Mouse (Mus musculus) hindbrain, embryonic 13.5 days (tissue): ENCODE data around the gene Lims1. TPM values are rescaled to one million over a fixed set of nuclear protein-coding genes. Genes with fewer than 3 reads are reported as not detected.

ENCODE experiments used
- ATAC-seq: fragments of 200-750 bp; cut with Nextera tagmentation; 2 replicates; pipeline ENCODE4 v1.8.0; 2017; ENCODE audit warnings: moderate TSS enrichment; ENCODE audit not compliant: low FRiP score
- H3K27ac ChIP-seq: fragments of 300-500 bp; sonication (generic); 2 replicates; pipeline ENCODE4 v1.5.1; 2015; ENCODE audit warnings: inconsistent platforms, mild to moderate bottlenecking, moderate library complexity
- H3K27me3 ChIP-seq: fragments of 300-500 bp; sonication (generic); 2 replicates; pipeline ENCODE4 v1.6.1; 2015; ENCODE audit warnings: mild to moderate bottlenecking, inconsistent platforms
- H3K36me3 ChIP-seq: fragments of 300-500 bp; sonication (generic); 2 replicates; pipeline ENCODE4 v1.6.1; 2015; ENCODE audit warnings: mild to moderate bottlenecking, inconsistent platforms
- H3K4me1 ChIP-seq: fragments of 300-500 bp; sonication (generic); replicated peaks from 2 replicates; pipeline ENCODE4 v1.6.1; 2015; ENCODE audit warnings: inconsistent platforms
- H3K4me2 ChIP-seq: fragments of 300-500 bp; sonication (generic); 2 replicates; pipeline ENCODE4 v1.6.1; 2015; ENCODE audit warnings: inconsistent platforms, mild to moderate bottlenecking, moderate library complexity
- H3K4me3 ChIP-seq: fragments of 300-500 bp; sonication (generic); 2 replicates; pipeline ENCODE4 v1.5.1; 2015; ENCODE audit warnings: mild to moderate bottlenecking, inconsistent platforms
- H3K9ac ChIP-seq: fragments of 300-500 bp; sonication (generic); 2 replicates; pipeline ENCODE4 v1.6.1; 2015; ENCODE audit warnings: mild to moderate bottlenecking, inconsistent platforms
- H3K9me3 ChIP-seq: fragments of 300-500 bp; sonication (generic); 2 replicates; pipeline ENCODE4 v1.6.1; 2016; ENCODE audit warnings: inconsistent platforms
- WGBS: fragments of 180-500 bp; shearing (Covaris S2); methylation state at CpG from one replicate; pipeline ENCODE4 v1.1.7; 2015; 5-methylcytosine and 5-hydroxymethylcytosine counted together
- polyA plus RNA-seq: library from polyadenylated mRNA; unstranded; fragments of >200 nt; fragmentation: Nextera tagmentation; extraction: Ambion mirVana; gene quantifications from 2 replicates; pipeline ENCODE4 v1.2.1, GENCODE M21; 2015

The Lims1 gene
- polyA plus RNA-seq, 1 experiment from 2014 or later = 66.0 TPM

GRCm38 (mm10) chr10:58372430-58373030 is 49.3 kb downstream of the Lims1 start:
- ATAC-seq = no peak
- Histone ChIP-seq H3K4me1 (peaks cover 31% of the 10 kb centered on the region), H3K9ac (no peak overlapping the region), H3K27ac (no peak overlapping the region), H3K9me3 (no peaks in the 10 kb centered on the region), H3K4me2 (no peak overlapping the region), H3K27me3 (no peaks in the 10 kb centered on the region), H3K36me3 (no peaks in the 10 kb centered on the region), H3K4me3 (no peak overlapping the region)
- 66% methylated on average over 6 of the region's 6 CpGs for WGBS

GRCm38 (mm10) chr10:58373829-58374228 is 50.6 kb downstream of the Lims1 start:
- no peaks in the 10 kb centered on the region for H3K9me3 ChIP-seq
- H3K27ac ChIP-seq = no peak overlapping the region
- H3K4me2 ChIP-seq = no peak overlapping the region
- no peak overlapping the region for H3K9ac ChIP-seq
- H3K4me1 ChIP-seq = peaks cover 24% of the 10 kb centered on the region
- H3K36me3 ChIP-seq = no peaks in the 10 kb centered on the region
- H3K27me3 ChIP-seq = no peaks in the 10 kb centered on the region
- H3K4me3 ChIP-seq = no peak overlapping the region
- no peak for ATAC-seq

GRCm38 (mm10) chr10:58377592-58378197 is 54.4 kb downstream of the Lims1 start:
- no peak for ATAC-seq
- 37% methylated on average over 4 of the region's 4 CpGs for WGBS
- no peak overlapping the region for H3K4me2 ChIP-seq
- H3K27me3 ChIP-seq = no peaks in the 10 kb centered on the region
- H3K9ac ChIP-seq = no peak overlapping the region
- no peak overlapping the region for H3K27ac ChIP-seq
- H3K4me3 ChIP-seq = no peak overlapping the region
- no peaks in the 10 kb centered on the region for H3K9me3 ChIP-seq
- H3K4me1 ChIP-seq = peaks cover 15% of the 10 kb centered on the region
- H3K36me3 ChIP-seq = no peaks in the 10 kb centered on the region

GRCm38 (mm10) chr10:58378380-58378779 is 55.1 kb downstream of the Lims1 start:
- ATAC-seq = no peak
- Histone ChIP-seq H3K4me1 (peaks cover 21% of the 10 kb centered on the region), H3K9me3 (no peaks in the 10 kb centered on the region), H3K4me2 (no peak overlapping the region), H3K27me3 (no peaks in the 10 kb centered on the region), H3K27ac (no peak overlapping the region), H3K4me3 (no peak overlapping the region), H3K9ac (no peak overlapping the region), H3K36me3 (no peaks in the 10 kb centered on the region)
- WGBS = 62% methylated on average over 1 of the region's 1 CpGs

GRCm38 (mm10) chr10:58379699-58380098 is 56.4 kb downstream of the Lims1 start:
- Histone ChIP-seq H3K27ac (no peak overlapping the region), H3K9me3 (no peaks in the 10 kb centered on the region), H3K4me1 (peaks cover 33% of the 10 kb centered on the region), H3K9ac (no peak overlapping the region), H3K4me2 (no peak overlapping the region), H3K36me3 (no peaks in the 10 kb centered on the region), H3K27me3 (no peaks in the 10 kb centered on the region), H3K4me3 (no peak overlapping the region)
- 100% methylated on average over 1 of the region's 1 CpGs for WGBS
- ATAC-seq = no peak

GRCm38 (mm10) chr10:58381904-58382303 is 58.6 kb downstream of the Lims1 start:
- Histone ChIP-seq H3K4me1 (peaks cover 33% of the 10 kb centered on the region), H3K27ac (peak overlapping the region; percentile 74), H3K4me3 (no peak overlapping the region), H3K4me2 (no peak overlapping the region), H3K9ac (no peak overlapping the region), H3K36me3 (no peaks in the 10 kb centered on the region), H3K27me3 (no peaks in the 10 kb centered on the region), H3K9me3 (no peaks in the 10 kb centered on the region)
- 97% methylated on average over 1 of the region's 1 CpGs for WGBS
- ATAC-seq = no peak

GRCm38 (mm10) chr10:58382621-58383101 is 59.4 kb downstream of the Lims1 start:
- H3K27me3 ChIP-seq = no peaks in the 10 kb centered on the region
- no peak overlapping the region for H3K4me3 ChIP-seq
- peak overlapping the region; percentile 74 for H3K27ac ChIP-seq
- H3K4me2 ChIP-seq = peak overlapping the region; percentile 6; the same call in 1 of the 2 replicates
- H3K36me3 ChIP-seq = no peaks in the 10 kb centered on the region
- H3K9ac ChIP-seq = peak overlapping the region; percentile 36; the same call in 1 of the 2 replicates
- H3K9me3 ChIP-seq = no peaks in the 10 kb centered on the region
- 11% methylated on average over 3 of the region's 3 CpGs for WGBS
- peak; percentile 84 for ATAC-seq
- peaks cover 33% of the 10 kb centered on the region for H3K4me1 ChIP-seq

GRCm38 (mm10) chr10:58383282-58383681 is 60.0 kb downstream of the Lims1 start:
- 23% methylated on average over 3 of the region's 3 CpGs for WGBS
- Histone ChIP-seq H3K9ac (no peak overlapping the region), H3K9me3 (no peaks in the 10 kb centered on the region), H3K4me1 (peaks cover 33% of the 10 kb centered on the region), H3K36me3 (no peaks in the 10 kb centered on the region), H3K4me2 (peak overlapping the region; percentile 6; the same call in 1 of the 2 replicates), H3K27me3 (no peaks in the 10 kb centered on the region), H3K27ac (peak overlapping the region; percentile 74), H3K4me3 (no peak overlapping the region)
- peak; percentile 65; the same call in 1 of the 2 replicates for ATAC-seq

- H3K27me3 ChIP-seq = no peaks in the 10 kb centered on the region
- WGBS = 64% methylated on average over 2 of the region's 2 CpGs
- no peaks in the 10 kb centered on the region for H3K36me3 ChIP-seq
- H3K4me2 ChIP-seq = no peak overlapping the region
- no peak overlapping the region for H3K9ac ChIP-seq
- H3K27ac ChIP-seq = peak overlapping the region; percentile 42
- no peak for ATAC-seq
- peaks cover 33% of the 10 kb centered on the region for H3K4me1 ChIP-seq
- H3K9me3 ChIP-seq = no peaks in the 10 kb centered on the region
- no peak overlapping the region for H3K4me3 ChIP-seq
These were observed 60.5 kb downstream of the Lims1 start for GRCm38 (mm10) chr10:58383761-58384160.

- no peak overlapping the region for H3K9ac ChIP-seq
- no peak for ATAC-seq
- H3K4me1 ChIP-seq = peaks cover 33% of the 10 kb centered on the region
- WGBS = 84% methylated on average over 5 of the region's 5 CpGs
- H3K27ac ChIP-seq = no peak overlapping the region
- no peak overlapping the region for H3K4me2 ChIP-seq
- H3K4me3 ChIP-seq = no peak overlapping the region
- H3K36me3 ChIP-seq = no peaks in the 10 kb centered on the region
- no peaks in the 10 kb centered on the region for H3K9me3 ChIP-seq
- H3K27me3 ChIP-seq = no peaks in the 10 kb centered on the region
These were observed 62.4 kb downstream of the Lims1 start for GRCm38 (mm10) chr10:58385629-58386028.

GRCm38 (mm10) chr10:58386997-58387396 is 63.7 kb downstream of the Lims1 start:
- Histone ChIP-seq H3K27ac (no peak overlapping the region), H3K4me2 (no peak overlapping the region), H3K27me3 (no peaks in the 10 kb centered on the region), H3K4me3 (no peak overlapping the region), H3K9ac (no peak overlapping the region), H3K9me3 (no peaks in the 10 kb centered on the region), H3K36me3 (no peaks in the 10 kb centered on the region), H3K4me1 (peaks cover 25% of the 10 kb centered on the region)
- ATAC-seq = no peak
- 96% methylated on average over 3 of the region's 3 CpGs for WGBS

GRCm38 (mm10) chr10:58388648-58389047 is 65.4 kb downstream of the Lims1 start:
- H3K36me3 ChIP-seq = no peaks in the 10 kb centered on the region
- H3K4me3 ChIP-seq = no peak overlapping the region
- H3K9ac ChIP-seq = no peak overlapping the region
- H3K4me2 ChIP-seq = no peak overlapping the region
- 81% methylated on average over 3 of the region's 3 CpGs for WGBS
- H3K27me3 ChIP-seq = no peaks in the 10 kb centered on the region
- H3K9me3 ChIP-seq = no peaks in the 10 kb centered on the region
- no peak for ATAC-seq
- H3K27ac ChIP-seq = no peak overlapping the region
- peaks cover 10% of the 10 kb centered on the region for H3K4me1 ChIP-seq

- Histone ChIP-seq H3K27ac (no peak overlapping the region), H3K36me3 (no peaks in the 10 kb centered on the region), H3K9ac (no peak overlapping the region), H3K4me2 (no peak overlapping the region), H3K4me1 (peaks cover 5% of the 10 kb centered on the region), H3K27me3 (no peaks in the 10 kb centered on the region), H3K4me3 (no peak overlapping the region), H3K9me3 (no peaks in the 10 kb centered on the region)
- ATAC-seq = no peak
- 78% methylated on average over 3 of the region's 3 CpGs for WGBS
These were observed 65.9 kb downstream of the Lims1 start for GRCm38 (mm10) chr10:58389151-58389550.
